Mouse (Mus musculus): ENCODE data around the gene Nagpa. TPM values are rescaled to one million over a fixed set of nuclear protein-coding genes. Genes with fewer than 3 reads are reported as not detected.
"Not testable (repeated sequence)": the region's sequence is repeated elsewhere in the genome, so short reads cannot be mapped to it uniquely, and the experiment has no call there.

The Nagpa gene
- total RNA-seq (2015): 35.2 and 38.6 TPM in 2 replicates
- 47.9 and 82.1 TPM in 2 replicates for total RNA-seq (2017)

DNA sequence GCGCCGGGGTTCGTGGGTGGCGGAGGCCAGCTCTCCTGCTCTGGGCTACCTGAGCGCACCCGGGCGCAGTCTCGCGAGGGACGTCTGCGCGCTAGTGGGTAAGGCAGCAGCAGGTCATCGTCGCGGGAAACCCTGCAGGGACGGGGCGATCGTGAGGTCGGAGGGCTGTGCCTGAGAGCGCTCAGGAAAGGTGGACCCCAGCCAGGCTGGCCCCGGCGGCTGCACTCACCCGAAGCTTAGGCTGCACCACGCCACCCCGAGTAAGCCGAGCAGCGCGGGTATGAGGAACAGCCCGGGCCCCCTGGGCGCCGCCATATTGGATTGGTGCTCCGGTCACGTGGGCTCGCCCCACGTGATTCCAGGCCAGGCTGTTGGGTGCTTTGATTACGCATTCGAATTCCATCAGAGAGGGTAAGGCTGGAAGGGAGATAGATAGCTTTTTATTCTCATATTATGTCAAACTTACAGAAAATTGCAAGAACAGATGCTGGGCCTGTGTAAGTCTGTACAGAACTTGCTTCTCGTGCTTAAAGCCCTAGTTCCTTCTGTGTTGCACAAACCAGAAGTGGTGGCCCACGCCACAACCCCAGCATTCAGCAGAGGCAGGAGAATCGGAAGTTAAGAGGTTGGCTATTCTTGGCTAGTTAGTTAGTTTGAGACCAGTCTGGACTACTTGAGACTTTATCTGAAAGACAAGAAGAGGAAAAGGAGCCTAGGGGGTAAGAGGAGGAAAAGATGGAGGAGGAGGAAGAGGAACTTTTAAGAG lies at the start of gene Nagpa:
Nagpa (minus strand) TSS at position 345 of the 766 bp plus-strand sequence.
- peak; percentile 83 for ATAC-seq (replicated peaks; ENCODE audit: poor library complexity)

DNA sequence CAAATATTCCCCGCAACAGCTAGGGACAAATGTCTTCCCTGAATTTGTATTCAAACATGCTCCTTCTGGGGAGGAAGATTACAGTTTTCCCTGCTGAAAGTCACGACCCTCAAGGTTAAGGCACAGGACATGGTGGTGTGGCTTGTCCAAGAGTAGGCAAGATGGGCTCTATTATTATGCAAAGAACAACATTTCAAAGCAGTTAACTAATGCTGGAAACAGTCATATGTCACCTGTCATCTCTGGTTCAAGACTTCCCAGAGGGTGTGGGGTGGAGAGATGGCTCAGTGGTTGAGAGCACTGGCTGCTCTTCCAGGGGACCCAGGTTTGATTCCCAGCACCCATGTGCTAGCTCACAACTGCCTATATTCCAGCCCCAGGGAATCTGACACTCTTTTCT lies 48.4 kb upstream of the Nagpa start:
- no peak for ATAC-seq (replicated peaks; ENCODE audit: poor library complexity)

DNA sequence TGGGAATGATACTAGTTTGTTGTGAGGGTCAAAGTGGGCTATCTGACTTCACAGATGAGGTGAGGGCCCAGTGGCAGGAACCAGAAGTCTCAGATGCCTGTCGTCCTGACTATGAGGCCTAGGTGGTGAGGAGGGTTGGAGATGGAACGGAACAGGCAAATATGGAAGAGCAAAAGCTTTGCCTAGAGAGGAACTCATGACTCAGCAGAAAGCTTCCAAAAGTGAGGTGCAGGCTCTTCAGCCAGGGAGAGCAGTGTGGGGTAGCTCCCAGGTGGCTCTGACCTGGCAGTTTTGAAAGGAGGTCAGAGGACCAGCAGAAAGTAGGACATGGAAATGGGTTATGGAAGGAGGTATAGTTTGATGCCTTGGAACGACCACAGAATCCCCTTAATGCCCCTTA lies 47.1 kb upstream of the Nagpa start:
- ATAC-seq (replicated peaks; ENCODE audit: poor library complexity): no peak

DNA sequence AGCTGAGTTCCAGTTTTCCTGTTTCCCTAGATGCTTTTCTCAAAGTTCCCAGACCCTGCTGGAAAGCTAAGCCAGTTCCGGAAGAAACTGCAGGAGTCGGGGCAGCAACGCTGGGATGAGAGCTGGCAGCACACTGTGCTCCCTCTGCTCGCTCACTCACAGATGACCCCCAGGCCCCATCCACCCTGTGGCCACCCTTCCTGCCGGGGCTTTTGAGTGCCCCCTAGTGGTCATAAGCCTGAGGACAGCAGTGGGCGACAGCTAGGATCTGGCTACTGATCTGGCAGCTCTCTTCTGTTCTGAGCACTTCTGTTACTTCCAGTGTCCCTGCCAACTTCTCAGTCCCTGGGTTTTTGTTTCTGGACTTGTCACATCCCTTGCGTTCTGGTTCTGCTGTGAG lies 40.6 kb upstream of the Nagpa start:
- peak; percentile 91 for ATAC-seq (replicated peaks; ENCODE audit: poor library complexity)

DNA sequence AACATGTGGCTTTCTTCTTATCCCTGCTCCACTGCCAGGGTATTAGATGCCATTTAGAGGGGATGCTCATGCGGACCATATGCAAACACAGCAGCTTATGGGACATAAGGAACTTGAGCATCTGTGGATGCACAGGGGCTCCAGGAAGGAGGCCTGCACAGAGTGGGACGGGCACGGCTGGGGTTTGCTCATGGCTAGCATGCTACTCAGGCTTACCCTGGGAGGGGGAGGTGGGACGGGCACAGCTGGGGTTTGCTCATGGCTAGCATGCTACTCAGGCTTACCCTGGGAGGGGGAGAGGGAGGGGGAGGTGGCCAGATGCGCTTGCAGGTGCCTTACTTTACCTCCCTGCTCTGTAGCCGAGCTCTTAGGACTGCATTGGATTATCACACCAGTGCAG lies 39.1 kb upstream of the Nagpa start:
- no peak for ATAC-seq (replicated peaks; ENCODE audit: poor library complexity)

DNA sequence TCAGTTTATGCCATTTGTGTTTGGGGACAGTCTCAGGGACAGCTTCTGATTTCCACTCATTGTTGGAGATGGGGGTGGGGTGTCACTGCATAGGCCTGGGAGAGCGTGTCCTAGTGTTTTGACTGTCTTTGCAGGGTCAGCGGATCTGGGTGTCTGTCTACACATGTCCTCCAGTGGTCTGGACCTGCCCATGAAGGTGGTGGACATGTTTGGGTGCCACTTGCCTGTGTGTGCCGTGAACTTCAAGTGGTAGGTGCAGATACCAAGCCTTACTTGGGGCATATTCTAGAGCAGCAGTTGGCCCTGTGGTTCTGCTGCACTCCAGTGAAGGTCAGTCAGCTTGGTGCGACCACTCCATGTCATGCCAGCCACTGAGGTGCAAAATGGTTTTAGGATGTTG lies 38.5 kb upstream of the Nagpa start:
- no peak for ATAC-seq (replicated peaks; ENCODE audit: poor library complexity)

DNA sequence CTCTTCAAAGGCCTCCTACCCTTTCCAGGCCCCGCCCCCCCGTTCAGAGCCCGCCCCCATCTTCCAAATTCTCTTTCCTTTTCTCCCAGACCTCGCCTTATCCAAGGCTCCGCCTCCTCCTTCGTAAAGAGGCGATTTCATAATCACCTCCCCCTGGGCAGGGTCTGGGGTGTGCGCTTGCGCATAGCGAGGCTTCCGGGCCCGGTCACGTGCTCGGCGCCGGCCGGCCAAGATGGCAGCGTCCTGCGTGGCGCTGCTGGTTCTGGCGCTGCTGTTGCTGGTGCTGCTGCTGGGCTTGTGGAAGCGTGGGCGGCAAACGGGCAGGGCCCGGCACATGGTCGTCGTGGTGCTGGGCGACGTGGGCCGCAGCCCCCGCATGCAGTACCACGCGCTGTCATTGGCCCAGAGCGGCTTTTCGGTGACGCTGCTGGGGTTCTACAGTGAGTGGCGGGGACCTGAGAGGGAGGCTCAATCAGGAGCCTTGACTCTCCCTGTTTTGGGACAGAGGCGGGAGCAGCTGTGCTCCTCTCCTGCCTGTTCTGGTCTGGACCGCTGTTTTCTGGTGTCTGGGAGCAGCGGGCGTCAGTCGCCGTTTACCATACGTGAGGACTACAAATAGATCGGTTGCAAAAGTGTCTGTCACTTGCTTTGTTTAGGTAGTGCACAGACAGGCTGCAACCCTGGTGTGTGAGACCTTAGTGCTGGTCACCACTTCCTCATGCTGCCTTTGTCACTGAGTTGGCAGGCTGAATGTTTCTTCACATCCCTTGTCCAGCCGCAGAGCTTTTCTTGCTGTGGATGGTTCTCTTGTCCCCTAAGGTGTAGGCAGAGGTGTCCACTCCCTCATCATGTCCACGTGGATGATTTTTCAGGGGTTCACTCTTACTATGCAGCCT lies 29.9 kb upstream of the Nagpa start, which contains the start of gene Alg1:
Alg1 (plus strand) TSS at position 204 of the 896 bp plus-strand sequence.
- ATAC-seq (replicated peaks; ENCODE audit: poor library complexity): peak; percentile 94

DNA sequence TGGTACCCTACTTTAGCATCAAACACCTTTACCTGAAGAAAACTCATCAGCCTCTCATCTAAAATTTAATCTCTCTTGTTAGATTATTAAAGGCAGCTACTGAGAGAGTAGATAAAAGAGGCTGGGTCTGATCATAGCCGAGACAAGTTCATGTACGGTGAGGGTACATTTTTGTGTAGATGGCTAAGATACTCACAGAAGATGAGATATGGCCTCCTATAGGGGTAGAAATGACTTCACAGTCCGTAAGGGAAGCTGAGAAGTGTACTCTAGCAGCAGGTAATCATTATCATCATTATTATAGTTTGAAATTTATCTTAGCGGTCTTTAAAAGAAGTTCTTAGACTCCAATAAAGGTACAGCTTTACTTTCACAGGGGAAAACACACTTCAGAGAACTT lies 29.2 kb upstream of the Nagpa start:
- ATAC-seq (replicated peaks; ENCODE audit: poor library complexity): no peak

DNA sequence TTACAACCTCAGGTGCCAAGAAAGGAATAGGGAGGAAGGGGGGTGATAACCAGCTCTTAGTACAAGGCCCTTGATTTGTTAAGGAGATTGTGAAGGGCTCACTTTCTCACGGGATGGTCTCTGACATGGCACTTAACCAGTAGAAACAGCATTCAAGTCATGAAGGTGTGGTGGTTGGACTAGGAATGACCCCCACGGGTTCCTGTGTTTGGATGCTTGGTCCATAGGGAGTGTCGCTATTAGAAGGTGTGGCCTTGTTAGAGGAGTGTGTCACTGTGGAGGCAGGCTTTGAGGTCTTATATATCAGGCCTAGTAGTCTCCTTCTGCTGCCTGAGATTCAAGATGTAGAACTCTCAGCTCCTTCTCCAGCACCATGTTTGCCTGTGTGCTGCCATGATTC lies 24.3 kb upstream of the Nagpa start:
- ATAC-seq (replicated peaks; ENCODE audit: poor library complexity): not testable (repeated sequence)

DNA sequence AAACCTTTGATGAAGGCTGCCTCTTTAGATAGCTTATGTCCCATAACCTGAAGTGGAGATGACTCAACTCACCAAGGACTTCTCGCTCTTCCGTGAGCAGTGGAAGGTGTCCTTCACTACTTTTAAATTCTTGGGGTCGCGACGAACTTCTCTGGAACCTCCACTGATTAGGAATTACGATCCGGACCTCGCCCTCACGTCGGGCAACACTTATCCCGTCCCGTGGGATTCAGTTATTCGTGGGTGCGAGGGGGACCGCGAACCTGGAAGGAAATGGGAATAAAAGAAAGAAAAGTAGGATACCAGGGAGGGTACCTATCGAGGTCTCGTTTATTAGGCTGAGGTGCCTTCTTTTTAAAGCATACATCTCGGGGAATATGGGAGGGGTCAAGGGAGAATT lies 23.7 kb upstream of the Nagpa start:
- ATAC-seq (replicated peaks; ENCODE audit: poor library complexity): not testable (repeated sequence)

DNA sequence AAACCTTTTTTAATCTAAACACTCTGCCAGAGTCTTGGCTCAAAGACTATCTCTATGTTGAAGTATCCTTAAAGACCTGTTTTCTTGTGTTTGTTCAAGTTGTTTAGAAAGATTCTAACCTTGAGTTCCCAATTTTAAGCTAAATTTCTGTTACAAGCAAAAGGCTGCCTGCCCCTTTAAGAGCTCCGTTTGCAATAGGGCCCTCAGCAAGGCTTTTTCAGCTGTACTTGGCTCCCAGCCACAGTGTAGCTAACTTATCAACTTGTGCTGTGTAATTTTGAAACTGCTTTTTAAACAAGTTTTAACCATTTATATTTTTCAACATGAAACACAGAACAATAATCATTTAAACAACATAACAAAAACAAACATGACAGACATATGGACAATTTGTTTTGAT lies 22.7 kb upstream of the Nagpa start:
- ATAC-seq (replicated peaks; ENCODE audit: poor library complexity): not testable (repeated sequence)

DNA sequence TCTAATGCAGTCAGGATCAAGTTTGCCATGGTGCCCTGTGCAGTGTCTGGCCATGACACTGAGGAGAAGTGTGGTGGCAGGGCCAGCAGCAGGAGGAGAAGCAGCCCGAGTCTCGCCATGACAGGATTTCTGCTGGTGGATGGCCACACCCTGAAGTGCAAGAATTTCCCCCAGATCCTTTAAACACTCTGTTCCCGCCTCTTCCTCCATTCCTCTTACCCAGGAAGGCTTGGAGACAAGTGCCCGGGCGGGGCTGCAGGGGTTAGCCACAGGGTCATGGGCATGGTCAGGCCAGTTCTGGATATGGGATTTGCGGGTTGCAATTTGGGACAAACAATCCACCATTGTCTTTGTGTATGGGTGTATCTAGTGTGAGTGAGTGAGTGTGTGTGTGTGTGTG lies 18.3 kb upstream of the Nagpa start, which contains the start of gene AU021092:
AU021092 (minus strand) TSS at position 160 of the 400 bp plus-strand sequence.
- ATAC-seq (replicated peaks; ENCODE audit: poor library complexity): no peak

DNA sequence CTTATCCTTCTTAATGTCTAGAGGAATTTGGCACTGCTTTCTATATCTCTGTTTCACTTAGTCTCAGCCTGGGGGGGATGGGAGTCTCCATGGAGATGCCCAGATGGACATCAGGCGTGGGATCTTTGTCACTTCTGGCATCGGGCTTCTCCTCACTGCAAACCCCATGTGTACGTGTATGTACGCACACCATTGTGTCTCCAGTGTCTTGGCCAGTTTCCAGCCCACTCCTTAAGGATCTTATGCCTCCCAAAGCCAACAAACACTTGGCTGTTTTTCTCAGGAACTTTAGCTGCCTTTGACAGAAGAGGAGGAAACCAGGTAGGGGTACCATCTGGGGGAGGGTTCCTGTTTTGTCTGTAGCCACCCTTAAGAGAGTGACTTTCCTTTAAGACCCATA lies 17.6 kb upstream of the Nagpa start:
- no peak for ATAC-seq (replicated peaks; ENCODE audit: poor library complexity)

DNA sequence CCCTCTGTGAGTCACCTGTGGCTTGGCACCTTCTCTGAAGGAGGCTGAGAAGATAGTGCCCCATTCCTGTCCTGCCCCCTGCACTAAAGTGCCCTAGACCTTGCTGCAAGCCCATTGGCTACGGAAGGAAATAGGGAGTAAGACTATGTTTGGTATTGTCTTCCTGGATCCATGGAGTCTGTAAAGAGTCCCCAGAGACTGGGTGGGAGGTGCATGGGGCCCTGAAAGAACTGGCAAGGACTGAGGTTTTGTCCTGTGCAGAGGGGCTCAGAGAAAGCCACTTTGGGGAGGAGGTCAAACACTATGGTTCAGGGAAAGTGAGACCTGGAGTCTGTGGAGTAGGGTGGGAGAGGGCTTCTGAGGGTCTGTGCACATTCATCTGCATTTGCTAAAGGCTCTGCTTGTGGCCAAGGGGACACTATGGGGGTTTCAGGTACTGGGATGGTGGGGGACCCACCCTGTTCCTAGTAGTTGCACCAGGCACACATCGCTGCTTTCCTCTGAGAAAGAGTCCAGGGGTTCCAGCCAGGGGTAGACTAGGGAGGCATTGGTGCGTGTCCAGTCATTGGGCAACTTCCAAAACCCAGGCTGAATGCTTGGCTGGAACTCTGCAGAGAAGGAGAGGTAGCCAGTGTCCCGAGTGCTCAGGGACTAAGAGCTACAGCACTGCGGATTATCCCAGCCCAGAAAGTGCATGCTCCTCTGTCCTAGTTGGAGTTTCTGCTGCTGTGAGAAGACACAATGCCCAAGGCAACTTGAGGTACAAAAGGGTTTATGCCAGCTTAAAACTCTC lies 13.7 kb upstream of the Nagpa start:
- no peak for ATAC-seq (replicated peaks; ENCODE audit: poor library complexity)

DNA sequence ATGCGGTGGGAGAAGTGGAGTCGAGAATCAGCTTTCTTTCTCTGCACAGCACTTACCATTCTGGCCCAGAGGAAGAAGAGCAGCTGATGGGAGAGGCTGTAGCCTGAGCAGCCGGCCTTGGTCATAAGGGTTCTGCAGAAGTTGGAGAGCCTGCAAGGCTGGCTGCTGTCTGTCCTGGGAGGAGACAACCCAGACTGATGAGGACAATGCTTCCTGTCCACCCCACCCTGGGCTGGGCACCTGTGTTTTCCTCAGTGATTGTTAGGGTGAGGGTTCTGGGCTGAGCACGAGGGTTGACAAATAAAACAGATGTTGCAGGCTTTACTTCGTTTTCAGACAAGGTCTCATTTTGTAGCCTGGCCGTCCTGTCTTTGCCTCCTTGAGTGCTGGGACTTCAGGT lies 12.9 kb upstream of the Nagpa start:
- ATAC-seq (replicated peaks; ENCODE audit: poor library complexity): no peak

DNA sequence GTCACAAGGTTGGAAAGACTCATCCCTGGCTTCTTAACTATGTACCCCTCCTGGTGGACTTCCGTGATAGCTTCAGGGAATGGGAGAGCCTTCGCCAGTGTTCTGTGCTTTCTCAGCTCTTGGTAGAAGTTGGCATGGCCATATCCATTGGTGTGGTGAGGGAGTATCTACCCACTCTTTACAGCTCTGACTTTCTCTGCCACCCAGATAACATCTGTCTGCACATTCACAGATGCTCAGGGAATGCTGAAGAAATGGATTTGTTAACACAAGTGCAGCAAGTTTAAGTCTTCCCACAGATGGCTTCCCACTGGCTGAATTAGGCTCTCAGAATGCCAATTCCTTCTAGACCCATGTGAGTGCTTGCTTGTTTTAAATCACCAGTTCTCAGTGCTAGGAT lies 10.3 kb upstream of the Nagpa start:
- ATAC-seq (replicated peaks; ENCODE audit: poor library complexity): no peak

DNA sequence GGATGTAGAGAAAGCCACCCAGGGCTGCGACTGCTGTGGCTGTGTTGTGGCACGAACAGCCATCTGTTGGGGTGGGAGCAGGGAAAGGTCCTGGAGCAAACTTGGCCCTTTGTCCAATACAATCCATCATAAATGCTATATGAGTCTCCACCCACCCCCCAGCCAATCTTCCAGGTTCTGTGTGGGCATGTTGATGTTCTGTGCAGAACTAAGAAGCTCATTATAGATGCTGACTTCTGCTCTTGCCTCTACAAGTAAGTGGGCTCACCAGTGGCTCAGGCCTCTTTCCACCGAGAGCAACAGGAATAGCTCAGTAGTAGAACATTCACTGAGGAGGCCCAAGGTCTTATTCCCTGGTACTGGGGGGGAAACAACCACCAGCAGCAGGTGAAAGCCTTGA lies 8.3 kb upstream of the Nagpa start:
- ATAC-seq (replicated peaks; ENCODE audit: poor library complexity): no peak

DNA sequence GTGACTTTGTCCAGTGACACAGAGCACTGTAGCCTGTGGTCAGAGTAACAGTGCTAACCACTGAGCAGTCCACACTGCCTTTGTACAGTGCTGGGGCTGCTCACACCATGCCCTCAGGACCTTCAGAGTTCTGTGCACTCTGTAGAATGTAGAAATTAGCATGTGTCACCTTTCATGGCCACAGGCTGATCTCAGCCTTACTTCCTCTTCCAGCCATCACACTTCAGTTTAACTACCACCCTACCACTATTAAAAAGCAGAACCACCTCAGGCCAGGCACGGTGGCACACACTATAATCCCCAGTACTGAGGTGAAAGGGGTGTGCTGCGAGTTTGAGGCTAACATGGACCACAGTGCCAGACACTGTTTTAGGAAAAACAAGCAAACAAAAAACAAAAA lies 6.6 kb upstream of the Nagpa start:
- ATAC-seq (replicated peaks; ENCODE audit: poor library complexity): peak; percentile 97

DNA sequence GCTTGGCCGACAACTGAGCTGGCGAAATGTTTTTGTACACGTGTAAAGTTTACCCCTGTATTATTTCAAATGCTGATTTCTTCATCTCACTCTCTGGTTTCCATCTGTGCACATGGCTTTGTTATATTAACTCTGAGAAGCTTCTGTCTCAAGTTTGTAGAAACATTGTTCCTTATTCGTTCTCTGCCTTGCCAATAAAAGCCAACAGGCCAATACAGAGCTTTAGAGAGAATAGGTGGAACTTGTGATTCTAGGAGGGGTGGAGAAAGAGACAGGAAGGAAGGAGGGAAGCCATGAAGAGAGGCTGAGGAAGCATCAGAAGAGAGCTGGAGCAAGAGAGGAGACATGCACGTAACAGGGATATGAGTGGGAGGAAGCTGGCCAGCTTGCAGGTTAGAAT lies 2.2 kb upstream of the Nagpa start:
- ATAC-seq (replicated peaks; ENCODE audit: poor library complexity): no peak

DNA sequence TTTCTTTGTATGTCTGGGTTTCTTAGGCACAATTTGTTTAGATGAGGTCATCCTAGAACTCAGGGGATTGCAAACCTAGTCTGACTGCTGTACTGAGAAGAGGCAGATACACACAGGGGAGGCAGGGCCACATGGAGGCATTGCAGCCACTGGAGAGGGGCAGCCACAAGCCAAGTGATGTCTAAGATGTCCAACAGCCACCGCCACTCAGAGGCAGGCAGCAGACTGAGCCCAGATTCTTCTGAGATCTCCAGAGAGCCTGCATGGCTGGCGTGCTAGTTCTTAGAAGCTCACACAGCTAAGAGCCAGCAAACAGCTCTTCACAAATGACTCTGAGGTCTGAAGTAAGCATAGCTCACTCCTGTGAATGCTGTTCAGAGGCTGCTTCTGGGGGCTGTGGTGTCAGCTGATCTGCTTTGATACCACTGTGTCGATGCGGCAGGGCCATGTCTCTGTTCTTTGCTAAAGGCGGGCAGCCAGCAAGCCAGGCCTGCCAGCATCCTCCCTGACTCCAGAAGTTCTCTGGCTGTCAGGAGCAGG lies 1.7 kb upstream of the Nagpa start:
- ATAC-seq (replicated peaks; ENCODE audit: poor library complexity): no peak

DNA sequence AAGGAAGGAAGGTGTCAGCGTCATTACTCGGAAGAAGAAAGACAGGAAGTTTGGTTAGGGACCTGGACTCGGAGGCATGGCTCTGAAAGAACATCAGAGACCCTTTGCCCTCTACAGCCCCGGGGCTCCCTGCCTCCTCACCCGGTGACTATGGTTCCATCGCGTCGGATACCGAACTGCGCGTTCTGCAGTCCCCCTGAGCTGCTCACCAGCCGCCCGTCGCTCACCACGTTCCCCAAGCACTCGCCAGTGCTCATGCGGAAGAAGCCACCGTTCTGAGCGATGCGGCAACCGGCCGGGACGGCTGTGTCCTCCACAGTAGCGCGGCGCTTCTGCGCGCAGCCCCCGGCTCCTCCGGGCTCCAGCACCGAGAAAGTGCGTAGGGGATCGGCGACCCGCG lies 612 bp downstream of the Nagpa start:
- peak; percentile 46 for ATAC-seq (replicated peaks; ENCODE audit: poor library complexity)

Data from megakaryocyte progenitor cell, adult 5-6 weeks (primary cell).